Comparison of ENCODE assay signal across 9 mouse cellular contexts in the genomic region with DNA sequence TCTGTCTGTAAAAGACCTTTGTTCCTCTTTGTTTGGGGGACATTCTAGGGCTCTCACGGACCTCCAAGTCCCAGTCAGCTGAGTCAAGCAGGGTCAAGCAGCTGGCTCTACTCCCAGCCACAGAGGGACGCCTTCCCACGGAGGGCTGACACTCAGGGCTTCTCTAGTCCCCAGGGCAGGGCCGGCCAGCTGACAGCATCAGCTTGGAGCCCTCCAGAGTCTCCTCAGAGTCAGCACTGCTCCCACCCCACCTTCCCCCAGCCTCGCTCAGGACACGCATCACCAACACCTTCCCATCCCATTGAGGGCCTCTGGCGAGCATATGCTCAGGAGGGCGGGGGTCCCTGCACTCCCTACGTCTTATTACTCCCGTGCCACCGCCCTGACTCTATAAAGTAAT. TPM values are rescaled to one million over a fixed set of nuclear protein-coding genes. Genes with fewer than 3 reads are reported as not detected.
DNase-seq lines count a peak whose midpoint lies in the region; ATAC-seq and TF ChIP-seq lines count a peak whose summit lies in the region.
"Had no signal": no experiment of that assay in that cellular context is flagged by ENCODE, and none has a peak within 500 bp of the region (broad histone marks: within the 10 kb centered on the region; RNA-seq: fewer than 3 reads in every experiment).

No protein-coding gene starts in this region.

- DNase-seq in heart, adult 11 months = peak; percentile 92
- DNase-seq in brain, embryonic 14.5 days (ENCODE audit: low read depth) = peak; percentile 44
- peak; percentile 16 for DNase-seq in heart, adult 8-10 months (ENCODE audit: low spot score)
- peak; percentile 77 for DNase-seq in kidney, postnatal 10 days
- DNase-seq in urinary bladder, postnatal 10 days (ENCODE audit: low spot score) = no peak
- DNase-seq in ovary, adult 18-20 months (ENCODE audit: low spot score) = no peak
- no peak for DNase-seq in urinary bladder, postnatal 25 days (ENCODE audit: low spot score)
- DNase-seq: liver, embryonic 13.5 days had no signal

- ATAC-seq in heart, embryonic 12.5 days (ENCODE audit: insufficient number of reproducible peaks, low FRiP score) = no peak

- H3K4me1 ChIP-seq in heart, embryonic 12.5 days (replicated peaks) = peaks cover 23% of the 10 kb centered on the region
- H3K4me1 ChIP-seq: liver, embryonic 13.5 days had no signal

- H3K27ac ChIP-seq in heart, embryonic 12.5 days (ENCODE audit: poor library complexity, severe bottlenecking) = no peak overlapping the region
- H3K27ac ChIP-seq: liver, embryonic 13.5 days had no signal

- no peak overlapping the region for H3K4me2 ChIP-seq in heart, embryonic 12.5 days
- H3K4me2 ChIP-seq: liver, embryonic 13.5 days had no signal

- no peaks in the 10 kb centered on the region for H3K9me3 ChIP-seq in heart, embryonic 12.5 days (replicated peaks)
- H3K9me3 ChIP-seq: liver, embryonic 13.5 days had no signal

- H3K27me3 ChIP-seq in heart, embryonic 12.5 days (replicated peaks) = peaks cover 71% of the 10 kb centered on the region

- WGBS in heart, embryonic 12.5 days = 35% methylated on average over 11 of the region's 11 CpGs

- H3K4me3 ChIP-seq in heart, embryonic 12.5 days = no peak overlapping the region
- H3K4me3 ChIP-seq: liver, embryonic 13.5 days had no signal

- no peak for TF ChIP-seq CTCF in brain, embryonic 14.5 days (IDR thresholded peaks at IDR 0.05; ENCODE audit: borderline replicate concordance, extremely low read depth, insufficient read depth, insufficient read length)

- H3K9ac ChIP-seq in heart, embryonic 12.5 days = no peak overlapping the region
- H3K9ac ChIP-seq: liver, embryonic 13.5 days had no signal

- H3K36me3 ChIP-seq in heart, embryonic 12.5 days = no peaks in the 10 kb centered on the region
- H3K36me3 ChIP-seq: liver, embryonic 13.5 days had no signal

- no peak for TF ChIP-seq POLR2A in brain, embryonic 14.5 days (IDR thresholded peaks at IDR 0.05; ENCODE audit: borderline replicate concordance, extremely low read depth, insufficient read depth, insufficient read length, poor library complexity, severe bottlenecking)

RNA-seq across cellular contexts. Expression of a gene that starts 39.6 kb away (rescaled TPM):
- polyA plus RNA-seq in heart, embryonic 12.5 days (2016; fragmentation: Nextera tagmentation; extraction: Ambion mirVana) = 0.14 TPM in 1 of 2 replicates, not detected in the other
- polyA plus RNA-seq in brain, embryonic 14.5 days (2012; rRNA removed) = 0.10 TPM in 2 replicates
- total RNA-seq in heart, adult 8-10 months (2022) = not detected

Comparison
In these comparisons a context has a peak if more than half of its experiments do, and no peak if none do; other contexts are left out.
1. DNase-seq: peak in heart, adult 11 months (single experiment), brain, embryonic 14.5 days (single experiment), heart, adult 8-10 months (single experiment) and kidney, postnatal 10 days (single experiment); none in urinary bladder, postnatal 10 days (single experiment), ovary, adult 18-20 months (single experiment) and urinary bladder, postnatal 25 days (single experiment).